Mouse (Mus musculus) liver, postnatal 0 days (tissue): ENCODE measurements at regions not wholly inside any gene's neighbourhood (a gene's known extent, or its start where the extent isn't known, plus 50 kb on each side); places are given as distances from the start of the nearest gene placed in this dataset.

Experiments used
- ATAC-seq: fragments of 200-750 bp; cut with Nextera tagmentation; 2 replicates; pipeline ENCODE4 v1.8.0; 2017; ENCODE audit warnings: mild to moderate bottlenecking, moderate library complexity
- DNase-seq: peaks from one replicate; pipeline ENCODE4 v3.0.0-alpha.2; 2016
- H3K27ac ChIP-seq: fragments of 300-500 bp; sonication (generic); 2 replicates; pipeline ENCODE4 v1.5.1; 2014; ENCODE audit warnings: antibody characterized with exemption, moderate library complexity, mild to moderate bottlenecking, low read depth
- H3K27me3 ChIP-seq: fragments of 300-500 bp; sonication (generic); 2 replicates; pipeline ENCODE4 v1.6.1; 2014; ENCODE audit warnings: low read length, control low read depth, mixed read lengths; ENCODE audit not compliant: insufficient read depth
- H3K36me3 ChIP-seq: fragments of 300-500 bp; sonication (generic); replicated peaks from 2 replicates; pipeline ENCODE4 v1.6.1; 2014; ENCODE audit warnings: mild to moderate bottlenecking, control low read depth, low read length, moderate library complexity, mixed read lengths; ENCODE audit not compliant: insufficient read depth
- H3K4me1 ChIP-seq: fragments of 300-500 bp; sonication (generic); 2 replicates; pipeline ENCODE4 v1.6.1; 2014; ENCODE audit warnings: antibody characterized with exemption, mild to moderate bottlenecking, control low read depth; ENCODE audit not compliant: insufficient read depth
- H3K4me2 ChIP-seq: fragments of 300-500 bp; sonication (generic); 2 replicates; pipeline ENCODE4 v1.6.1; 2014; ENCODE audit warnings: low read depth, mild to moderate bottlenecking, low read length, moderate library complexity, mixed read lengths
- H3K4me3 ChIP-seq: fragments of 300-500 bp; sonication (generic); 2 replicates; pipeline ENCODE4 v1.5.1; 2014; ENCODE audit warnings: low read depth, low read length
- H3K9ac ChIP-seq: fragments of 300-500 bp; sonication (generic); replicated peaks from 2 replicates; pipeline ENCODE4 v1.6.1; 2014; ENCODE audit warnings: mild to moderate bottlenecking, moderate library complexity
- H3K9me3 ChIP-seq: fragments of 300-500 bp; sonication (generic); 2 replicates; pipeline ENCODE4 v1.6.1; 2016; ENCODE audit warnings: mild to moderate bottlenecking, control low read depth, low read length, mixed read lengths
- CTCF ChIP-seq: sonication (generic); IDR thresholded peaks from 2 replicates; pipeline ENCODE4 v1.5.1; 2016; ENCODE audit warnings: antibody characterized with exemption, low read depth
- EP300 ChIP-seq: IDR thresholded peaks from 2 replicates; pipeline ENCODE4 v1.6.1; 2016; ENCODE audit warnings: antibody characterized with exemption, low read depth, mild to moderate bottlenecking
- WGBS: fragments of 180-500 bp; shearing (Covaris S2); extraction: QIAGEN DNeasy Blood & Tissue Kit; methylation state at CpG from one replicate; pipeline ENCODE4 v1.1.7; 2014; ENCODE audit not compliant: insufficient replicate concordance; 5-methylcytosine and 5-hydroxymethylcytosine counted together

DNA sequence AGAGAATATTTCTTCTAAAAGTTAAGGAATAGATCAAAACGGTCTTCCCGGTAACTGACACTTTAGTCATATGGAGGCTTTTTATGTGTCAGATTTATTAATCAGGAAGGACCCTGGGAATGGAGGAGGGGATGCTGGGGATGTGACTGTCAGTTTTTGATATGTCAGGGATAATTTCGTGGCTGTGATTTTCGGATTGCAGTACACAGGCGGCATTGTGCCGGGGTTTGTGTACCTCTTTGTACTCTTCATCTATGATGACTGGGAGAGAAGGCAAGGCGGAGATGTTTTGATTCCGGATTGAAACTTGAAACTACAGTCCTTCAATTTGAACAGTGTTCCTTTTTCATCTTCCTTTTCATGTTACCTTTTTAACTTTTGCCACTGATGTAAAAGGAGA lies 344.2 kb downstream of the Mdfic start:
- ATAC-seq (no peak), DNase-seq (no peak)
- no peak overlapping the region for H3K9ac ChIP-seq
- H3K4me1 ChIP-seq, result no peaks in the 10 kb centered on the region
- H3K27ac ChIP-seq, result no peak overlapping the region
- WGBS, result 80% methylated on average over 8 of the region's 8 CpGs
- H3K9me3 ChIP-seq, result no peaks in the 10 kb centered on the region; the same call in 1 of the 2 replicates
- H3K36me3 ChIP-seq, result no peaks in the 10 kb centered on the region
- TF ChIP-seq CTCF, result no peak
- TF ChIP-seq EP300, result no peak
- H3K4me2 ChIP-seq, result no peak overlapping the region
- no peak overlapping the region for H3K4me3 ChIP-seq
- H3K27me3 ChIP-seq, result no peaks in the 10 kb centered on the region

- no peak overlapping the region for H3K4me2 ChIP-seq
- no peak overlapping the region for H3K9ac ChIP-seq
- no peak overlapping the region for H3K4me3 ChIP-seq
- no peak for ATAC-seq
- no peaks in the 10 kb centered on the region; the same call in 1 of the 2 replicates for H3K9me3 ChIP-seq
- H3K36me3 ChIP-seq, result no peaks in the 10 kb centered on the region
- no peaks in the 10 kb centered on the region for H3K4me1 ChIP-seq
- no peak overlapping the region for H3K27ac ChIP-seq
- H3K27me3 ChIP-seq, result no peaks in the 10 kb centered on the region
- TF ChIP-seq CTCF, result no peak
- TF ChIP-seq EP300, result no peak
- WGBS, result 82% methylated on average over 5 of the region's 5 CpGs
- DNase-seq, result no peak
Observed at GRCm38 (mm10) chr6:16065121-16065520, 344.7 kb downstream of the Mdfic start.

DNA sequence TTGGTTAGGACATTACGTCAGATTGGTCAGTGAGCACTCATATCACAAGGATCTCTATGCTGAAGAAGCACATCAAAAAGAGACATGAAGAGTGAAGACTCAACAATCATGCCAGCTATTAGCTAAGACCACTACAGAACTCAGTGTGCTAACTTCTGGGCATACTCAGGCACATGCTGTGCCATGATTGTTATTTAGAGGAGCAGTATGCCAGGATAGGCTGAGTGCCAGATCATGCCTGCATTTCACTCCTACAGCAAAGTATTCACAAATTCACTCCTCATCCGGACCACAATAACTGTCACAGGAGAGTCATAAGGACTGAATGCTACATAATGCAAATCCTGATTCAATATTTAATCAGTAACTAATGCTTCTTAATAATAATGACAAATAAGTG lies 355.8 kb downstream of the Mdfic start:
- TF ChIP-seq CTCF (no peak), EP300 (no peak)
- no peak overlapping the region for H3K27ac ChIP-seq
- ATAC-seq (no peak), DNase-seq (no peak)
- no peak overlapping the region for H3K9ac ChIP-seq
- WGBS, result 76% methylated on average over 2 of the region's 2 CpGs
- no peaks in the 10 kb centered on the region for H3K27me3 ChIP-seq
- no peaks in the 10 kb centered on the region for H3K9me3 ChIP-seq
- no peaks in the 10 kb centered on the region for H3K4me1 ChIP-seq
- H3K4me3 ChIP-seq, result no peak overlapping the region
- H3K36me3 ChIP-seq, result no peaks in the 10 kb centered on the region
- no peak overlapping the region for H3K4me2 ChIP-seq

GRCm38 (mm10) chr6:16077195-16077810 lies 356.8 kb downstream of the Mdfic start:
- DNase-seq (no peak), ATAC-seq (no peak)
- no peak for TF ChIP-seq CTCF
- TF ChIP-seq EP300, result no peak
- WGBS, result 82% methylated on average over 4 of the region's 4 CpGs
- Histone ChIP-seq H3K27me3 (no peaks in the 10 kb centered on the region), H3K27ac (no peak overlapping the region), H3K9me3 (no peaks in the 10 kb centered on the region), H3K4me1 (no peaks in the 10 kb centered on the region), H3K36me3 (no peaks in the 10 kb centered on the region), H3K9ac (no peak overlapping the region), H3K4me2 (no peak overlapping the region), H3K4me3 (no peak overlapping the region)

DNA sequence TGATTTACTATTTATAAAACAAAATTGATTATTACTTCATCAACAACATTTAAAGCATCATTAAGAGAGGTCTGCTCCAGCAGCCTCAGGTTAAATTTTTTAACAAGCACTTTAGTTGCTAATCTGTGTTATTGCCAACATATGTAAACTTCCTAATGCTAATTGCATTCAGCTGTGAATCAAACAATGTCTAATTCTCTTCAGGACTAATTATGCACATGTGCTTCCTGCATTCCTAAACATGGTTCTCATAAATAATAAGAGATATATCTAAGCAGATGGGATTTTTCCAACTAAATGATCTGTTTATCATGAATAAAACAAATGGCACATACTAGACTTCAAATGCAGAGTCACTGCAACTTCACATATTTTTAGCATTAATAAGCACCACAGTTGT lies 357.5 kb downstream of the Mdfic start:
- no peak overlapping the region for H3K27ac ChIP-seq
- no peak overlapping the region for H3K4me2 ChIP-seq
- H3K36me3 ChIP-seq, result no peaks in the 10 kb centered on the region
- no peaks in the 10 kb centered on the region for H3K27me3 ChIP-seq
- no peak for TF ChIP-seq CTCF
- TF ChIP-seq EP300, result no peak
- H3K4me1 ChIP-seq, result no peaks in the 10 kb centered on the region
- DNase-seq, result no peak
- ATAC-seq, result no peak
- H3K9ac ChIP-seq, result no peak overlapping the region
- no peak overlapping the region for H3K4me3 ChIP-seq
- no peaks in the 10 kb centered on the region for H3K9me3 ChIP-seq

GRCm38 (mm10) chr6:16086952-16087537 lies 366.6 kb downstream of the Mdfic start:
- DNase-seq (no peak), ATAC-seq (no peak)
- Histone ChIP-seq H3K9me3 (no peaks in the 10 kb centered on the region), H3K4me1 (no peaks in the 10 kb centered on the region), H3K27ac (no peak overlapping the region), H3K36me3 (no peaks in the 10 kb centered on the region), H3K4me2 (no peak overlapping the region), H3K4me3 (no peak overlapping the region), H3K27me3 (no peaks in the 10 kb centered on the region), H3K9ac (no peak overlapping the region)
- TF ChIP-seq CTCF, result no peak
- TF ChIP-seq EP300, result no peak
- 88% methylated on average over 7 of the region's 7 CpGs for WGBS
